Mouse (Mus musculus) heart, postnatal 0 days (tissue): ENCODE measurements around the gene 1110004F10Rik. TPM values are rescaled to one million over a fixed set of nuclear protein-coding genes. Genes with fewer than 3 reads are reported as not detected.

Experiments used
- ATAC-seq: fragments of 200-750 bp; cut with Nextera tagmentation; 2 replicates; pipeline ENCODE4 v1.8.0; 2017; ENCODE audit warnings: low read depth, moderate number of reproducible peaks, moderate library complexity; ENCODE audit not compliant: insufficient read depth
- DNase-seq: peaks from one replicate; pipeline ENCODE4 v3.0.0-alpha.2; 2016; ENCODE audit warnings: low spot score
- H3K27ac ChIP-seq: fragments of 300-500 bp; sonication (generic); 2 replicates; pipeline ENCODE4 v1.5.1; 2014; ENCODE audit warnings: low read depth, mild to moderate bottlenecking
- H3K27me3 ChIP-seq: fragments of 300-500 bp; sonication (generic); 2 replicates; pipeline ENCODE4 v1.6.1; 2014; ENCODE audit warnings: low read length, mixed read lengths; ENCODE audit not compliant: control insufficient read depth, insufficient read depth
- H3K36me3 ChIP-seq: fragments of 300-500 bp; sonication (generic); replicated peaks from 2 replicates; pipeline ENCODE4 v1.6.1; 2014; ENCODE audit warnings: low read length, mixed read lengths; ENCODE audit not compliant: control insufficient read depth, insufficient read depth
- H3K4me1 ChIP-seq: fragments of 300-500 bp; sonication (generic); 2 replicates; pipeline ENCODE4 v1.6.1; 2014; ENCODE audit warnings: antibody characterized with exemption; ENCODE audit not compliant: control insufficient read depth, insufficient read depth
- H3K4me2 ChIP-seq: fragments of 300-500 bp; sonication (generic); 2 replicates; pipeline ENCODE4 v1.6.1; 2014; ENCODE audit warnings: low read depth, mild to moderate bottlenecking, low read length, moderate library complexity
- H3K4me3 ChIP-seq: fragments of 300-500 bp; sonication (generic); 2 replicates; pipeline ENCODE4 v1.5.1; 2014; ENCODE audit warnings: low read depth, low read length
- H3K9ac ChIP-seq: fragments of 300-500 bp; sonication (generic); replicated peaks from 2 replicates; pipeline ENCODE4 v1.6.1; 2014; ENCODE audit warnings: low read depth, low read length, mixed read lengths
- H3K9me3 ChIP-seq: fragments of 300-500 bp; sonication (generic); replicated peaks from 2 replicates; pipeline ENCODE4 v1.6.1; 2016; ENCODE audit warnings: low read length; ENCODE audit not compliant: control insufficient read depth
- CTCF ChIP-seq: IDR thresholded peaks from 2 replicates; pipeline ENCODE4 v1.5.1; 2016; ENCODE audit warnings: antibody characterized with exemption, control low read depth, low read depth
- EP300 ChIP-seq: IDR thresholded peaks from 2 replicates; pipeline ENCODE4 v1.6.1; 2016; ENCODE audit warnings: antibody characterized with exemption, low read depth
- WGBS: fragments of 180-500 bp; shearing (Covaris S2); extraction: QIAGEN DNeasy Blood & Tissue Kit; methylation state at CpG from one replicate; pipeline ENCODE4 v1.1.7; 2014; 5-methylcytosine and 5-hydroxymethylcytosine counted together
- polyA plus RNA-seq: library from polyadenylated mRNA; unstranded; fragments of >200 nt; fragmentation: Nextera tagmentation; extraction: Ambion mirVana; gene quantifications from 2 replicates; pipeline ENCODE4 v1.2.1, GENCODE M21; 2015
- total RNA-seq: library from RNA; depleted of rRNA; stranded (reverse); fragments of >200 nt; gene quantifications from 2 replicates; pipeline ENCODE4 v1.2.3, GENCODE M21; 2014; ENCODE audit warnings: low replicate concordance

Gene 1110004F10Rik
- total and polyA plus RNA-seq, 2 experiments from 2014 or later = 66.5 to 152 TPM

- no peak overlapping the region for H3K27ac ChIP-seq
- no peak overlapping the region for H3K9ac ChIP-seq
- 78% methylated on average over 2 of the region's 2 CpGs for WGBS
- no peaks in the 10 kb centered on the region for H3K9me3 ChIP-seq
- no peak overlapping the region for H3K4me2 ChIP-seq
- H3K36me3 ChIP-seq = peaks cover 29% of the 10 kb centered on the region; the same call in 1 of the 2 replicates
- TF ChIP-seq EP300 (no peak), CTCF (no peak)
- DNase-seq (no peak), ATAC-seq (no peak)
- H3K27me3 ChIP-seq = no peaks in the 10 kb centered on the region
- 0 out of 2 replicates have a peak, but pooled peaks cover 7% of the 10 kb centered on the region for H3K4me1 ChIP-seq
- H3K4me3 ChIP-seq = no peak overlapping the region
Observed at GRCm38 (mm10) chr7:116127052-116127451, 87.9 kb downstream of the 1110004F10Rik start.

GRCm38 (mm10) chr7:116128286-116128685 is 89.1 kb downstream of the 1110004F10Rik start:
- no peaks in the 10 kb centered on the region for H3K27me3 ChIP-seq
- H3K36me3 ChIP-seq = peaks cover 29% of the 10 kb centered on the region; the same call in 1 of the 2 replicates
- DNase-seq = no peak
- no peak overlapping the region for H3K9ac ChIP-seq
- no peak overlapping the region for H3K4me2 ChIP-seq
- no peak overlapping the region for H3K27ac ChIP-seq
- H3K4me1 ChIP-seq = 0 out of 2 replicates have a peak, but pooled peaks cover 7% of the 10 kb centered on the region
- H3K4me3 ChIP-seq = no peak overlapping the region
- ATAC-seq = no peak
- no peaks in the 10 kb centered on the region for H3K9me3 ChIP-seq
- 76% methylated on average over 8 of the region's 8 CpGs for WGBS
- TF ChIP-seq CTCF (no peak), EP300 (no peak)

- H3K27me3 ChIP-seq = no peaks in the 10 kb centered on the region
- WGBS = 83% methylated on average over 10 of the region's 10 CpGs
- peaks cover 23% of the 10 kb centered on the region; the same call in 1 of the 2 replicates for H3K36me3 ChIP-seq
Observed at GRCm38 (mm10) chr7:116129374-116129773, 90.2 kb downstream of the 1110004F10Rik start.

DNA sequence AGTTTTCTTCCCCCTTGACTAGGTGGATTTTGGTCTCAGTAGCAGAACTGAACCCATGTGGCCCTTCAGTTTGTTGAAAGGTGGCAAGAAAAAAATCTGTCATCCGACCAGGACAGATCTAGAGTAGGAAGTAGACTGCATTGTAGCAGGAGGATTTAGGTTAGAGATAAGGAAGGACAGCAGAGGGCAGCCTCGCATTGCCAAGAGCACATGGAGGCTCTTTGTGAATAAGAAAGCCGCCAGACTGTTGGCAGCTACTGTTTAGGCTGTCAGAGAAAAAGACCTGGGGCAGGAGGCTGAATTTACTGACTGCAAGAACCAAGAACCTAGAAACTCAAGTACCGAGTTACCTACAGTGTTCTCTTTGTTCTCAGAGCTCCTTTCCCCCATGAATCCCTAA is 92.2 kb downstream of the 1110004F10Rik start:
- H3K27ac ChIP-seq = no peak overlapping the region
- H3K4me1 ChIP-seq = 0 out of 2 replicates have a peak, but pooled peaks cover 7% of the 10 kb centered on the region
- no peak overlapping the region for H3K4me2 ChIP-seq
- 23% methylated on average over 4 of the region's 4 CpGs for WGBS
- no peaks in the 10 kb centered on the region for H3K9me3 ChIP-seq
- peaks cover 35% of the 10 kb centered on the region for H3K36me3 ChIP-seq
- TF ChIP-seq EP300 (no peak), CTCF (peak; percentile 18; the same call in 1 of the 2 replicates)
- H3K4me3 ChIP-seq = no peak overlapping the region
- H3K27me3 ChIP-seq = no peaks in the 10 kb centered on the region
- ATAC-seq (no peak), DNase-seq (no peak)
- no peak overlapping the region for H3K9ac ChIP-seq

More at GRCm38 (mm10) chr7:116129374-116129773, 90.2 kb downstream of the 1110004F10Rik start:
- TF ChIP-seq EP300 = no peak
- no peak for TF ChIP-seq CTCF
- 0 out of 2 replicates have a peak, but pooled peaks cover 7% of the 10 kb centered on the region for H3K4me1 ChIP-seq
- ATAC-seq (no peak), DNase-seq (no peak)
- no peak overlapping the region for H3K9ac ChIP-seq
- H3K27ac ChIP-seq = no peak overlapping the region
- H3K4me3 ChIP-seq = no peak overlapping the region
- no peaks in the 10 kb centered on the region for H3K9me3 ChIP-seq
- no peak overlapping the region for H3K4me2 ChIP-seq

DNA sequence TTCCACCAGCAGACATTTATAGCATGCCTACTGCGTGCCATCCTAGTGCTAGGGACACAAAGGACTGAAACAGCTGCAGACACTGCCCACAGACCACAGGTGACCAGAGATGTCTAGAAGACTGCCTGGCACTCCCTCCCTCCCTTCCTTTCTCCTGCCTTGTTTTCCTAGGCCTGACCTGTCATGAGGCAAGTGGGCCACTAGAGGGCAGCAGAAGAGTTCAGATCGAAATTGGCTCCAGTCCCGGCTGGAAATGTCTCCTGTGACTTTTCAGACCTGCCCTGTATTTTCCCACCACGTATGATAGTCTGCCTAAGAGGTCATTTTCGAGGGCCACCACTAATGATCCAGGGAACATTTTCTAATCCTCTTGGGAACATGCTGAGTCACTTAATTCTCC is 92.9 kb downstream of the 1110004F10Rik start:
- Histone ChIP-seq H3K4me2 (no peak overlapping the region), H3K27ac (peak overlapping the region; percentile 40), H3K36me3 (peaks cover 33% of the 10 kb centered on the region), H3K4me1 (0 out of 2 replicates have a peak, but pooled peaks cover 7% of the 10 kb centered on the region), H3K9ac (no peak overlapping the region), H3K27me3 (no peaks in the 10 kb centered on the region), H3K9me3 (no peaks in the 10 kb centered on the region), H3K4me3 (no peak overlapping the region)
- peak; percentile 84 for DNase-seq
- WGBS = 4% methylated on average over 5 of the region's 5 CpGs
- peak; percentile 37 for ATAC-seq
- TF ChIP-seq CTCF (peak; percentile 86), EP300 (no peak)
